Mouse (Mus musculus): ENCODE measurements at regions not wholly inside any gene's neighbourhood (a gene's known extent, or its start where the extent isn't known, plus 50 kb on each side); places are given as distances from the start of the nearest gene placed in this dataset.

- Histone ChIP-seq H3K4me1 (replicated peaks; ENCODE audit: control insufficient read depth, insufficient read depth, low read length) (no peaks in the 10 kb centered on the region), H3K27me3 (replicated peaks; ENCODE audit: control insufficient read depth, insufficient read depth, low read length) (no peaks in the 10 kb centered on the region), H3K4me2 (ENCODE audit: low read length) (no peak overlapping the region), H3K9me3 (ENCODE audit: control insufficient read depth, low read length) (no peaks in the 10 kb centered on the region), H3K9ac (ENCODE audit: low read length) (no peak overlapping the region), H3K27ac (ENCODE audit: low read depth) (no peak overlapping the region), H3K36me3 (ENCODE audit: control insufficient read depth, insufficient read depth, low read length) (no peaks in the 10 kb centered on the region), H3K4me3 (ENCODE audit: low read depth, low read length) (no peak overlapping the region)
- 91% methylated on average over 14 of the region's 14 CpGs for WGBS
- DNase-seq (ENCODE audit: low spot score) (no peak), ATAC-seq (replicated peaks; ENCODE audit: low FRiP score, low TSS enrichment, low read depth) (no peak)
Measured at GRCm38 (mm10) chr4:152647084-152647483, 169.4 kb upstream of the Kcnab2 start.

- H3K4me3 ChIP-seq (ENCODE audit: low read depth, low read length): no peak overlapping the region
- no peaks in the 10 kb centered on the region for H3K9me3 ChIP-seq (ENCODE audit: control insufficient read depth, low read length)
- ATAC-seq (replicated peaks; ENCODE audit: low FRiP score, low TSS enrichment, low read depth) (no peak), DNase-seq (ENCODE audit: low spot score) (no peak)
- no peaks in the 10 kb centered on the region for H3K36me3 ChIP-seq (ENCODE audit: control insufficient read depth, insufficient read depth, low read length)
- H3K27me3 ChIP-seq (replicated peaks; ENCODE audit: control insufficient read depth, insufficient read depth, low read length): no peaks in the 10 kb centered on the region
- WGBS: 74% methylated on average over 6 of the region's 6 CpGs
- peaks cover 3% of the 10 kb centered on the region; the same call in 1 of the 2 replicates for H3K4me1 ChIP-seq (replicated peaks; ENCODE audit: control insufficient read depth, insufficient read depth, low read length)
- H3K9ac ChIP-seq (ENCODE audit: low read length): no peak overlapping the region
- H3K27ac ChIP-seq (ENCODE audit: low read depth): no peak overlapping the region
- H3K4me2 ChIP-seq (ENCODE audit: low read length): no peak overlapping the region
Measured at GRCm38 (mm10) chr4:152637088-152637487, 159.4 kb upstream of the Kcnab2 start.

GRCm38 (mm10) chr4:152633896-152634295 is 156.2 kb upstream of the Kcnab2 start:
- no peak overlapping the region for H3K4me3 ChIP-seq (ENCODE audit: low read depth, low read length)
- H3K9ac ChIP-seq (ENCODE audit: low read length): no peak overlapping the region
- H3K4me2 ChIP-seq (ENCODE audit: low read length): no peak overlapping the region
- H3K36me3 ChIP-seq (ENCODE audit: control insufficient read depth, insufficient read depth, low read length): no peaks in the 10 kb centered on the region
- DNase-seq (ENCODE audit: low spot score): no peak
- H3K27me3 ChIP-seq (replicated peaks; ENCODE audit: control insufficient read depth, insufficient read depth, low read length): no peaks in the 10 kb centered on the region
- peaks cover 3% of the 10 kb centered on the region; the same call in 1 of the 2 replicates for H3K4me1 ChIP-seq (replicated peaks; ENCODE audit: control insufficient read depth, insufficient read depth, low read length)
- H3K27ac ChIP-seq (ENCODE audit: low read depth): no peak overlapping the region
- no peak for ATAC-seq (replicated peaks; ENCODE audit: low FRiP score, low TSS enrichment, low read depth)
- 19% methylated on average over 6 of the region's 6 CpGs for WGBS
- H3K9me3 ChIP-seq (ENCODE audit: control insufficient read depth, low read length): no peaks in the 10 kb centered on the region

- 77% methylated on average over 4 of the region's 4 CpGs for WGBS
- no peaks in the 10 kb centered on the region for H3K36me3 ChIP-seq (ENCODE audit: control insufficient read depth, insufficient read depth, low read length)
- H3K4me1 ChIP-seq (replicated peaks; ENCODE audit: control insufficient read depth, insufficient read depth, low read length): no peaks in the 10 kb centered on the region; the same call in 1 of the 2 replicates
- H3K27me3 ChIP-seq (replicated peaks; ENCODE audit: control insufficient read depth, insufficient read depth, low read length): no peaks in the 10 kb centered on the region
- no peak overlapping the region for H3K9ac ChIP-seq (ENCODE audit: low read length)
- ATAC-seq (replicated peaks; ENCODE audit: low FRiP score, low TSS enrichment, low read depth) (no peak), DNase-seq (ENCODE audit: low spot score) (no peak)
- H3K27ac ChIP-seq (ENCODE audit: low read depth): no peak overlapping the region
- no peak overlapping the region for H3K4me3 ChIP-seq (ENCODE audit: low read depth, low read length)
- H3K9me3 ChIP-seq (ENCODE audit: control insufficient read depth, low read length): no peaks in the 10 kb centered on the region
- no peak overlapping the region for H3K4me2 ChIP-seq (ENCODE audit: low read length)
Measured at GRCm38 (mm10) chr4:152628111-152628510, 150.4 kb upstream of the Kcnab2 start.

GRCm38 (mm10) chr4:152625032-152626003 is 147.6 kb upstream of the Kcnab2 start:
- no peak overlapping the region for H3K4me3 ChIP-seq (ENCODE audit: low read depth, low read length)
- H3K4me1 ChIP-seq (replicated peaks; ENCODE audit: control insufficient read depth, insufficient read depth, low read length): no peaks in the 10 kb centered on the region
- no peak overlapping the region for H3K9ac ChIP-seq (ENCODE audit: low read length)
- 0 out of 2 replicates have a peak, but pooled peaks cover 5% of the 10 kb centered on the region for H3K27me3 ChIP-seq (replicated peaks; ENCODE audit: control insufficient read depth, insufficient read depth, low read length)
- WGBS: 6% methylated on average over 22 of the region's 22 CpGs
- ATAC-seq (replicated peaks; ENCODE audit: low FRiP score, low TSS enrichment, low read depth) (peak; percentile 53; the same call in 1 of the 2 replicates), DNase-seq (ENCODE audit: low spot score) (peak; percentile 77)
- no peaks in the 10 kb centered on the region for H3K36me3 ChIP-seq (ENCODE audit: control insufficient read depth, insufficient read depth, low read length)
- H3K9me3 ChIP-seq (ENCODE audit: control insufficient read depth, low read length): no peaks in the 10 kb centered on the region
- no peak overlapping the region; the same call in 1 of the 2 replicates for H3K4me2 ChIP-seq (ENCODE audit: low read length)
- no peak overlapping the region for H3K27ac ChIP-seq (ENCODE audit: low read depth)

GRCm38 (mm10) chr4:152622022-152622777 is 144.5 kb upstream of the Kcnab2 start:
- no peak overlapping the region for H3K4me3 ChIP-seq (ENCODE audit: low read depth, low read length)
- H3K9me3 ChIP-seq (ENCODE audit: control insufficient read depth, low read length): no peaks in the 10 kb centered on the region
- no peaks in the 10 kb centered on the region for H3K4me1 ChIP-seq (replicated peaks; ENCODE audit: control insufficient read depth, insufficient read depth, low read length)
- no peak overlapping the region for H3K27ac ChIP-seq (ENCODE audit: low read depth)
- no peak for ATAC-seq (replicated peaks; ENCODE audit: low FRiP score, low TSS enrichment, low read depth)
- H3K4me2 ChIP-seq (ENCODE audit: low read length): no peak overlapping the region
- 0 out of 2 replicates have a peak, but pooled peaks cover 5% of the 10 kb centered on the region for H3K27me3 ChIP-seq (replicated peaks; ENCODE audit: control insufficient read depth, insufficient read depth, low read length)
- no peak overlapping the region for H3K9ac ChIP-seq (ENCODE audit: low read length)
- 65% methylated on average over 9 of the region's 9 CpGs for WGBS
- DNase-seq (ENCODE audit: low spot score): no peak
- H3K36me3 ChIP-seq (ENCODE audit: control insufficient read depth, insufficient read depth, low read length): no peaks in the 10 kb centered on the region

- ATAC-seq (replicated peaks; ENCODE audit: low FRiP score, low TSS enrichment, low read depth) (no peak), DNase-seq (ENCODE audit: low spot score) (no peak)
- H3K27ac ChIP-seq (ENCODE audit: low read depth): no peak overlapping the region
- H3K9me3 ChIP-seq (ENCODE audit: control insufficient read depth, low read length): no peaks in the 10 kb centered on the region
- H3K4me2 ChIP-seq (ENCODE audit: low read length): no peak overlapping the region
- WGBS: 37% methylated on average over 3 of the region's 3 CpGs
- no peaks in the 10 kb centered on the region for H3K4me1 ChIP-seq (replicated peaks; ENCODE audit: control insufficient read depth, insufficient read depth, low read length)
- H3K27me3 ChIP-seq (replicated peaks; ENCODE audit: control insufficient read depth, insufficient read depth, low read length): 0 out of 2 replicates have a peak, but pooled peaks cover 4% of the 10 kb centered on the region
- no peak overlapping the region for H3K4me3 ChIP-seq (ENCODE audit: low read depth, low read length)
- H3K36me3 ChIP-seq (ENCODE audit: control insufficient read depth, insufficient read depth, low read length): no peaks in the 10 kb centered on the region
- H3K9ac ChIP-seq (ENCODE audit: low read length): no peak overlapping the region
Measured at GRCm38 (mm10) chr4:152617636-152618035, 140.0 kb upstream of the Kcnab2 start.

- no peak overlapping the region for H3K27ac ChIP-seq (ENCODE audit: low read depth)
- WGBS: 91% methylated on average over 2 of the region's 2 CpGs
- H3K36me3 ChIP-seq (ENCODE audit: control insufficient read depth, insufficient read depth, low read length): no peaks in the 10 kb centered on the region
- H3K4me2 ChIP-seq (ENCODE audit: low read length): no peak overlapping the region
- no peaks in the 10 kb centered on the region for H3K27me3 ChIP-seq (replicated peaks; ENCODE audit: control insufficient read depth, insufficient read depth, low read length)
- no peak for ATAC-seq (replicated peaks; ENCODE audit: low FRiP score, low TSS enrichment, low read depth)
- no peaks in the 10 kb centered on the region for H3K9me3 ChIP-seq (ENCODE audit: control insufficient read depth, low read length)
- H3K4me3 ChIP-seq (ENCODE audit: low read depth, low read length): no peak overlapping the region
- DNase-seq (ENCODE audit: low spot score): no peak
- H3K4me1 ChIP-seq (replicated peaks; ENCODE audit: control insufficient read depth, insufficient read depth, low read length): no peaks in the 10 kb centered on the region
- no peak overlapping the region for H3K9ac ChIP-seq (ENCODE audit: low read length)
Measured at GRCm38 (mm10) chr4:152615155-152615554, 137.5 kb upstream of the Kcnab2 start.

All from intestine, embryonic 14.5 days (tissue).